Mouse (Mus musculus) kidney, postnatal 36 days (tissue): ENCODE results near the gene Nt5c1b.

Source experiments
- DNase-seq, 2 experiments: peaks; one replicate each; pipeline ENCODE4 v3.0.0; 2021 to 2022; ENCODE audit warnings: mixed read lengths in 2 of 2

Nt5c1b gene

DNA sequence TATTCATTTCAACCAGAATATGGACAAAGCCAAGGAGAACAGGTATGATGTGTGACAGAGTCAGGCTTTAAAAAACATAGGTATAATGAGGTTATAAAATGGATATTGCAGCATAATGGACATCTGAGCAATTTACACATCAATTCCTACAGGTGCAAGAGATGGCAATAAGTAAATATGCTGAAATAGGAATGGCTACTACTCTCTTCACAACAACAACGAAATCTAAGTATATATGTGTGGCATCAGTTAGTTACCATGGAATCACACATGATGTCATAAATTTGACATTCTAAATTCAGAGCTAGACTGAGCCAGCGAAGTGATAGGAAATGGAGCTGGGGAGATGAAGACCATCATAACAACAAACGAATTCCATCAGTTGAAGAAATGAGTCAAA is at the start of gene Nt5c1b:
Nt5c1b (plus strand) TSS at position 301 of the 400 bp plus-strand sequence.
- DNase-seq: no peak

DNA sequence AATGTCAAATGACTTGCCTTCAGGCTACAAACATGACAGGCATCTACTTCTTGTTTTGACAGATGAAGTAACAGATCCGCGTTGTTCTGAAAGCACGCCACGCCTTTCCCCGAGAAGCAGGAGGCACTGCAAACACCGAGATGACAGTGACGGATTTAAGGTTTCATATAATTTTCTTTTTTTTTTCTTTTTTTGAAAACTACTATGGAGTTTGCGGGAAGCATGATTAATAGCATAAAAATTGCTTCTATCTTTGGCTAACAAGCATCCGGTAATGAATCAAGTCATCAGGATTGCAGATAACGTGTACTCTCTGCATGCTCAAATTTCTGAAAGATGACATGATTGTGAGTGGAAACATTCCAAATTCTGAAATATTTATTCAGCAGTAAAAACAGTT is 42.1 kb upstream of the Nt5c1b start:
- DNase-seq: no peak

DNA sequence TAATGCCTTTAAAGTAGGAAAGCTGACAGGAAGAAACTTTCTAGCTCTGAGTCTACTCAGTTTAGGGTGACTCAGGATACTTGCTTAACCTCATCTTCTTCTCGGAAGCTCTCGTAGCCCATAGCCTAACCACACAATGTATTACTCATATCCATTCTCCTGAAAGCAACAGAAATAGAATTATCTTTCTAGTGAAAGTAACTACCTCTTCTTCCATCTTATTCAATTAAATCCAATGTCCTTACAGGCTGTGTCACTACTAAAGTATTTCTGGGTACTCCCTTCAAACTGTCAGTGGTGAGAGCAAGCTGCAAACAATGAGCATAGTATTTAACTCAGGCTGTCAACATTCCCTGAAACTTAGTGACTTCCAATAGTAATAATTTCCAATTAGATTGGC is 40.3 kb upstream of the Nt5c1b start:
- no peak for DNase-seq

DNA sequence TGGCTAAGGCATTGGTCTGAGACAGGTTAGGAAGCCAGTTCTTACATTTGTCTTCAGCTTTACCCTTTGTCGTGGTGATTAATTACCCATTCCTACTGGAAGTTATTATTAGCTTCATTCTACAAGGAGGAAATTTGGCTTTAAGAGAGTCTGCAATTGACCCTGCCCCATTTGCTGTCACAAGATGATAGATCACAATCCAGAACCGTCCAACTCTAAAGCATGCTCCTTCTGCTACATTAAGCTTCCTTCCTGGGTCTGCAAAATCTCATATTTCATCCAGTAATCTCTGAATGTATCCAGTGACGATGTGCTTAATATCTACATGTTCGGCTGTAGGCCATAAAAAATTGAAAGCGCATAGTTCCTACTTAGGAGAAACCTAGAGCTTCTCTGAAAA is 29.2 kb upstream of the Nt5c1b start:
- no peak for DNase-seq

DNA sequence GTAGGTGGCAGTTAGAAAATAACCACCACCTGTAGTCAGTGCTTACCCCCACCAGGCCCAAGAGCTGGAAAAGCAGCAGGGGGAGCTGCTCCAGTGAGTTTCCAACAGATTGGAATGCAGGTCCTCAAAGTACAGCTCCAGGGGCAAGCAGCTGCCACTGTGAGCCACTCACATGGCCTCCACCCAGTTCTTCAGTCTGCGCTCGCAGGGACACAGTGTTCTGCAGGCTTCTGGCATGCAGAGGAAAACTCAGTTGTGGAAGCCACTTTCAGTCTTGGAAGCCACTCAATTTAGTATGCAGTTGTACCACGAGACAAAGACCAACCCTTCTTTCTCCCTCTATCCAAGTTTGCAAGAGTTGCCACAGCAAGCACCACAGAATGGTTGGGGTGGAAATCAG is 19.1 kb upstream of the Nt5c1b start:
- no peak for DNase-seq

DNA sequence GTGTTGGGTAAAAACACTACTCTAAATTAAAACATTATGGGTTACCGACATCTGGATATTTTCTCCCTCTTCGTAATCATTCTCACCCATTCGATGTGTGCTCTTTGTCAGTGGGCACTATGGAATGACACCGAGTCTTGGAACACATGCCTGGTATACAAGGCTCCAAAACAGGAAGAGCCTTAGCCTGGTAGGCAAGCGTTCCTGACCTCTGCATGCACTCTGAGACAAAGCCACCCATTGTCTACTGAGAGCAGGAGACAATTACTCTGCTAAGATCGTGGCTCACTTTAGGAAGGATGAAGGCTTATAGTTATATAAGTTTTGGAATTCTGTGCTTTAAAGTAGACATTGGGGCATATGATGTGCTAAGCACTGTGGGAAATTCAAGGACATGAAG is 12.0 kb upstream of the Nt5c1b start:
- no peak for DNase-seq

DNA sequence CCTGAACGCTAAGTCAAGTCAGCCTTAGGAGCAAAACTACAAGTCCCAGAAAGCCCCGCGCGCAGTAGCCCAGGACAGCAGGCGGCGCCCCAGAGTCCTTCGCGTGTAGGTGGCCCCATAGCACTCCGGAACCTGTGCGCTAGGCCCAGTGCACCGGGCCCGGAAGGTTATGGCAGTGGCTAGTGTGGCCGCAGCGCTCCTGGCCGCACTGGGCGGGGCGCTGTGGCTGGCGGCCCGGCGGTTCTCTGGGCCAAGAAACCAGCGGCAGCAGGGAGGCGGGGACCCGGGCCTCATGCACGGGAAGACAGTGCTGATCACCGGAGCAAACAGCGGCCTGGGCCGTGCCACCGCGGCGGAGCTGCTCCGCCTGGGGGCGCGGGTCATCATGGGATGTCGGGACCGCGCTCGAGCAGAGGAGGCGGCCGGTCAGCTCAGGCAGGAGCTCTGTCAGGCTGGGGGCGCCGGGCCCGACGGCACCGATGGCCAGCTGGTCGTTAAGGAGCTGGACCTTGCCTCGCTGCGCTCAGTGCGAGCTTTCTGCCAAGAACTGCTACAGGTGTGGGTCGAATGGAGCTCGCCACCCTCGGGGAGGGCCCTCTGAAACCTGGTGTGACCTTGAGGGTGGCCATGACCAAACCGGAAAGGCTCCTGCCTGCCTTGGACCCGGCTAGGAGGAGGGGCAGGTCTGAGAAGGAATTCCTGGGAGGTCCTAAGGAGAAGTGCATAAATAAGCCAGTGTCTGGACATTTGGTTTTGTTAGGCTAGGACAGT is 21.1 kb downstream of the Nt5c1b start, which contains the start of gene Rdh14:
Rdh14 (plus strand) TSS at position 102 of the 771 bp plus-strand sequence.
- peak; percentile 98 for DNase-seq

DNA sequence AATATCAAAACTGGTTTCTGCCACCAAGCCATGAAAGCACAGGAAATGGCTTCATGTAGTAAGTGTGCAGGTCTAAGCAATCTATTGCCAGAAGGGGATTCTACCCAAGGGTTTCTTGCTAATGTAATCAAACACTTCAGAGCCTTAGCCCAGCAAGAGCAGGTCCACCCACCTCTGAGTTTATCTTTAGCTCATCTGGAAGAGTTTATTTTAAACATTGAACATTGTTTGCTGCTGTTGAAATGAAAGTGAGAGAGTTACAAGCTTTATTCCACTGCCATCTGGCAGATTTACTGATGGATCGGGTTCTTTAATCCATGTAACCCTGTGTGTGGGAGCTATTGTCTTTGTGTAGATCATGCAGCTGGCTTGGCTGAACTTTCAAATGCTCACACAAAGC is 31.0 kb downstream of the Nt5c1b start:
- DNase-seq: no peak

DNA sequence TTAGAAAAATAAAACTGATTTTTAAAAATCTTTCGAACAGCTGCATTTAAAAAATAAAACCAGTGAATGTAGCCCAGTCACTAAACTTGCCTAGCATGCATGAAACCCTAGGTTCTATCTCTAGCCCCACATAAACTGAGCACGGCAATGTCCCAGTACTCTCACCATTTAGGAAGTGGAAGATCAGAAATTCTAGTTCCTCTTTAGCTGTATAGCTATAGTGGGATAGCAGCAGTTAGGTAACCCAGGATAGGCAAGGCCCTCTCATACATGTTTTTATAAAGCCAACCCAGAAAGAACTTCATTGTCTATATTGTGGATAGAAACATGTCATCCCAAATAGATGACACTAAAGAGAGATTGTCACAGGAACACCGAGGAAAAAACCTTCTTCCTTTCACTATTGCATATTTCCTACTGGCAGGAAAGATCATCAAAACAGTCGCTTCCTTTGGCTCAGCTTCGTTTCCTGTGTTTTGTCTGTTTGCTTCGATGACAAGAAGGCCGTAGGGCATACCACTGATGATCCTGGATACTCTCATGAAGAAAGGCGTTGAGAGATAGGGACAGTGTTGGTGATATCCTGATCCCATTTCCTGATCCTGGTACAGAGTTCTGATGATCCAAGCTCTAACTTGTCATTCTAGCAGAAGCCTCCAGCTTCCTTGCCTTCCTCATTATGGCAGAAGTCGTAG is 32.8 kb downstream of the Nt5c1b start:
- no peak for DNase-seq

DNA sequence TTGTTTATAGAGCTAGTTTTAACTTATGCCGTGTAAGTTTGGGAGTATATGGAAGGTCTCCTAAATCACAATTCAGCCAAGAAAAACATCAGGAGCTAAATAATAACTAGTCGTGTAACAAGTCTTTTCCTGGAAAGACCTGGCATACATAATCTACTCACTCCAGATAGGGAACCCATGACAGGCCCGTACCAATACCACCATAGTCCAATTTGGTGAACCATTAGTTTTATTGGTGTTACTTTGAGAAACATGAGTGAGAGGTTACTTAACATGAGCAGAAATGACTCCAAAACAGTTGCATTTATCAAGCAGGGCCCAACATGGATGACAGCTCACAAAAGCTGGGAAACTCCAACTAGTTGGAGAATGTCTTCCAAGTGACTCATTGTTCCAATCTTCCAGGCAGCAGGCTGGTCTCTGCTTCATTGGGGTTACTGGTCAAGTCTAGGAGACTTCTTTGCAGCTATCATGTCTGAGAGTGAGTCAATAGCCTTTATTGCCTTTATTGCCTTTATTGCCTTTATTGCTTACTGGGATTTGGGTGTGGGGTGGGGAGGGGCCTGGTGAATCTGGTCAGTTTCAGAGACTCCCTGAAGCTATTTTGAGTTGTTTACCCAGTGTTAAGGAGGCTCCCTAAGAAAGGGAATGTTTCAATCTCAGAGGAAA is 40.9 kb downstream of the Nt5c1b start:
- no peak for DNase-seq

DNA sequence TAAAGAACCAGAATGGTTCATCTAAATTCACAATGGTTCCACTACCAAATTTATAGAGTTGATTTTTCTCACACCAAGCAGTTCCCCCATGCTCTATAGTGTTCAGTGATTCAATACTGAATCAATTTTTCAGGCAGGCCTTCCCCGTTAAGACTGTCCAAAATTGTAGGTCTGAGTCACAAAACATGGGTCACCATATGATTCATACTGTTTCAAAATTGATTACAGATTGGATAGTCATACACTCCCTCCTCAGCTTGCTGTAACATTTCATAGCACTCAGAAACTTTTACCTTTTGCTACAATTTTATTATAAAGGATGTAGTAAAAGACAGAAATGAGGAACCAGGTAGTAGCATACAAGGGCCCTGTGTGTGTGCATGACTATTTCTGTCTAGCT is 41.7 kb downstream of the Nt5c1b start:
- no peak for DNase-seq

DNA sequence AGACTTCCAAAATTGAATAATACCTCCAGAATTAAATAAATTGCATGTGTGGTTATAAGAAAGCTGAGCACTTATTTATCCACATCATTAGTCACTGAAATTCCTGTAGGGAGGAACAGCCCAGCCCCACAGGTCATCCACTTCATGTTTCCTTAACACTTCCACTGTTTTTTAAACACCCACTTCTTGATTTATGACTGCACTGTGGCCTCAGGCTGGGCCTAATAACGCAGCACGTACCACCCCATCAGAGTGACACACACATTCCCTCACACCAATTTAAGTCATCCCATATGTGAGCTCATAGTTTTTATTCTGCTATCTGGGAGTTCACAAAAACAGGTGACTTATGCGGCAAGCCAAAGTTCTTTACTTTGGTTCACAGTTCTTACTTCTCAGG is 52.6 kb downstream of the Nt5c1b start:
- DNase-seq: no peak

DNA sequence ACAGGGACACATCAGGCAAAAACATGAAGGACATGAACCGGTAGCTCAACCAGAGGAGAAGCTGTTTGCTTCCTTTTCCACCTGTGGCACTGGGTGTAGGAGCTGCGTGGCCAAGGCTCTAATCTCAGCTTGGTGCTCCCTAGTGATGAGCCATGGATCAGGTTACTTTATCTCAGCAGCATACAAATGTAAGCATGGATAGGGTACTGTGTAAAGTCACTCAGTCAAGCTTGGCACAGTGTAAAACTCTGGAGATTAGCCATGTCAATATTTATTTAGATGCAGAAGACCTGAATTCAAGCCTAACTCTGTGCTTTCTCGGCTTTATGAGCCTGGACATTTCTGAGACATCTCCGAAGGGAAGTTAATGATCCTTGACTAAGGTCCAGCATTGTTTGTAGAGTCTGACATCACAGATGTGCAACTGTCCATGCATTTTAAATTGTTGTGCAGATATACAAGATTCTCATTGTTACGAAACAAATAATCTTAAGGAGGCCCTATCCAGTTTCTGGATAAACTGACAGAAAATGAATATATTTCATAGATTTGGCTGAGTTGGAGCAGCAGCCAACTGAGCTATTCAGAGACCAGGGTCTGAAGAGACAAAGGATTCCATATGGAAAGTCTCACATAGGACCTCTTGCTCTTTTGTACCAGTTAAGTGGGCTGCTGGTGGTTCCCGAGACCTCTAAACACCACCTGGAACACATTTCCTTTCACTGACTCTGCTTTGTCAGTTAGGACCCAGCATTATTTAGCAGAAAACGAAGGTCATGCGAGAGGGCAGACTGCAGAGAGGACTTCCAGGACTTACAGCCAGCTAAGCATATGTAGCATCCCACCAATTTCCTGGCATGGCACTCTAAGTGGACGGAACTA is 56.5 kb downstream of the Nt5c1b start:
- DNase-seq: no peak

DNA sequence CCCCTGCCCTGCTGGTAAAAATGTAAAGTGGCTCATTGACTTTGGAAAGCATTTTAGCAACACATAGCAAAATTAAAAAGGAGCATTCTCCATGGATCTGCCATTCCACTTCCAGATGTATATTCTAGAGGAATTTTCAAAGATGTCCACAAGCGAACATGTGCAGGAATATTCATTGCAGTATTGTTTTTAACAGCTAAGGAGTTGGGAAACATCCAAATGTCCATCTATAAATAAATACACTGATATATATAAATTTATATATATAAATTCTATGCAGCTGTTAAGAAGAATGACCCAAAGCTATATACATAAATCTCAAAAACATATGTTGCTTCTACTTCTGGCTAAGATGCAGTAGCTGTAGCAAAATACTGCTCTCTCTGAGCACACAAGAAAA is 61.2 kb downstream of the Nt5c1b start:
- no peak for DNase-seq

DNA sequence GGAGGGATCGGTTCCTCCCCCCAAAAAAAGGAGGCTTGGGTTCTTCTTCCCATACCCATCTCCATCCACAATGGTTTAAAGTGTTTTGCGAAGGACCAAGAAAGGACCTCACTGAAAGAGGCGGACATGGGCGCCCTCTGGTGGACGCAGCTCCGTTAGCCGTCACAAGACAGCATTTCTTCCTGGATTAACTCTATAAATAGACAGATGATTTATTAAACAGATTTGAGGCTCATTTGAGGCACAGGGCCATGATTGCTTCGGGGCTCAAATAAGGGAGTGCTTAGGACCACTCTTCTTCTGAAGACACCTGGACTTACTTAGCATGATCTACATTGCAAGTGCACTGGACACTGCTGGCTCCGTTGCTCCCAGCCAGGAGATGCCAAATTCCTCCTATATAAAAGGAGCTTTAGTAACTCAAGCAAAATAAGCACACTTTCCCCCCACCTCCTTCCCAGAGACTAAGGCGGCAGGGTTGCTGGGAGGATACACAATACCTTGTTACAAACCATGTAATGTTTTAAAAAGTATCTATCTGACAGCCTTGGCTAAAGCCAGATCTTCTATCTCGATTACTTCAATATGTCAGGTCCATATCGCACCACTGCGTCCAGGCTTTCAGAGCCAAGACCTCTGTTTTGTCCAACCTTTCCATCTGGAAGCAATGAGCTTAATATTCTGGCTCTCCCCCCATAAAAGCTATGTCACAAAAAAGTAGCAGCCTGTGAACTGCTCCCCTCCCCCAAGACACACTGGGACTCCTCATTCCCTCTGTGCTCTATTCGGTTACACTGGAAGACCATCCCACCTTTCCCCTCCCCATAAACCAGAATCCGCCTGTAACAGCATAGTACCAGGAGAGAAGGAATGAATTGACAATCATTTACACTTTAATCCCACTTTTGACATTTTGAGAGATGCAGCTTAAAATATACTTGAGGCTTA is 68.6 kb downstream of the Nt5c1b start:
- DNase-seq: peak; percentile 72 to 94
